Mouse (Mus musculus) ES-Bruce4 (cell line): ENCODE results near the gene Qpct.

Experiments used
- CTCF ChIP-seq: IDR thresholded peaks from one replicate; pipeline ENCODE4 v1.8.1; 2011; ENCODE audit warnings: low read depth, low read length
- EP300 ChIP-seq: IDR thresholded peaks from 2 replicates; pipeline ENCODE4 v1.6.1; 2011; ENCODE audit warnings: low read depth, low read length; ENCODE audit not compliant: insufficient read depth
- POLR2A ChIP-seq: IDR thresholded peaks from one replicate; pipeline ENCODE4 v1.8.1; 2011; ENCODE audit warnings: low read length; ENCODE audit not compliant: insufficient read depth

DNA sequence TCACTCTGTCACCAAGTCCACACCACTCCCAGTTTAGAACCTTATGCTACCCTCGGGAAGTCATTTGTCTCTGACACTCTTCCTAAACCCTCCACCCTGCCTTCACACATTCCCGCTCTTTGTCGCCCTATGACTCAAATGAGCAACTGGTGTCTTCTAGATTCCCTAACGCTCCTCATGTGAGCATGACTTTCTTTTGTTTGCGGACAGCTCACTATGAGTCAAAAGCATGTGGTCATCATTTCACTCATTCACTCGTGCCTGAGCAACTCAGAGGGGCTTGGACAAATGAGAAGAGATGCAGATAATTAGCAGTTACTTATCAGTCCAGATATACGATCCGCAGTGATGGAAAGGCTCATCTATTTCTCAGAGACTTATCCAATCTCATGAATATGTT lies 26.5 kb downstream of the Qpct start:
- TF ChIP-seq CTCF (no peak), EP300 (no peak), POLR2A (no peak)
